ENCODE assay signal across 21 mouse cellular contexts in genomic region chr7:16570737-16571136, GRCm38 (mm10). TPM values are rescaled to one million over a fixed set of nuclear protein-coding genes. Genes with fewer than 3 reads are reported as not detected.
DNase-seq lines count a peak whose midpoint lies in the region; ATAC-seq and TF ChIP-seq lines count a peak whose summit lies in the region.
"Had no signal": no experiment of that assay in that cellular context is flagged by ENCODE, and none has a peak within 500 bp of the region (broad histone marks: within the 10 kb centered on the region; RNA-seq: fewer than 3 reads in every experiment).

No protein-coding gene starts in this region.

- no peak overlapping the region for H3K4me2 ChIP-seq in liver, postnatal 0 days (ENCODE audit: low read depth, low read length)
- no peak overlapping the region for H3K4me2 ChIP-seq in liver, embryonic 12.5 days
- H3K4me2 ChIP-seq: hindbrain, embryonic 13.5 days; midbrain, embryonic 12.5 days; stomach, embryonic 15.5 days had no signal

- intact Hi-C loops in left cerebral cortex, postnatal 10 days (cut with DNase I) = no loop called here

- 81% methylated on average over 1 of the region's 1 CpGs for WGBS in liver, postnatal 0 days (ENCODE audit: insufficient replicate concordance)
- 81% methylated on average over 1 of the region's 1 CpGs for WGBS in liver, embryonic 12.5 days (ENCODE audit: insufficient replicate concordance)

- TF ChIP-seq EP300 in liver, postnatal 0 days (IDR thresholded peaks at IDR 0.05; ENCODE audit: low read depth) = no peak

- no peaks in the 10 kb centered on the region for H3K36me3 ChIP-seq in liver, postnatal 0 days (replicated peaks; ENCODE audit: insufficient read depth, low read length)
- H3K36me3 ChIP-seq in liver, embryonic 12.5 days = no peaks in the 10 kb centered on the region
- H3K36me3 ChIP-seq: heart, embryonic 10.5 days; hindbrain, embryonic 13.5 days; stomach, embryonic 15.5 days had no signal

- H3K9ac ChIP-seq in liver, postnatal 0 days (replicated peaks) = no peak overlapping the region
- H3K9ac ChIP-seq in liver, embryonic 12.5 days = no peak overlapping the region
- H3K9ac ChIP-seq: hindbrain, embryonic 13.5 days; midbrain, embryonic 12.5 days; stomach, embryonic 15.5 days had no signal

- TF ChIP-seq CTCF in liver, postnatal 0 days (IDR thresholded peaks at IDR 0.05; ENCODE audit: low read depth) = no peak

- no peak overlapping the region for H3K4me3 ChIP-seq in liver, postnatal 0 days (ENCODE audit: low read depth, low read length)
- H3K4me3 ChIP-seq in liver, embryonic 12.5 days = no peak overlapping the region
- H3K4me3 ChIP-seq: forebrain, embryonic 10.5 days; gastrocnemius, adult 2 months; heart, embryonic 10.5 days; hindbrain, embryonic 13.5 days; midbrain, embryonic 12.5 days; stomach, embryonic 15.5 days had no signal

- peak; percentile 34; the same call in 1 of the 2 replicates for ATAC-seq in frontal cortex, adult (ENCODE audit: low TSS enrichment)
- ATAC-seq in liver, postnatal 0 days = no peak
- ATAC-seq in liver, embryonic 12.5 days = no peak
- ATAC-seq in activated CD4-positive, CD25-positive, alpha-beta regulatory T cell, adult 4 months = no peak

- no peak for DNase-seq in frontal cortex, postnatal 10 days (ENCODE audit: low spot score in 2 of 2)
- no peak for DNase-seq in liver, postnatal 0 days
- DNase-seq in Muller cell, postnatal 12 days (ENCODE audit: inconsistent ontology term) = peak; percentile 69
- no peak for DNase-seq in left cerebral cortex, postnatal 10 days (ENCODE audit: extremely low spot score in 1 of 2, low spot score in 2 of 2)
- DNase-seq: adrenal gland, postnatal 36 days; B cell, adult 2 months; cerebellum, adult 11 months; cerebellum, postnatal 10 days; gastrocnemius, adult 2 months; kidney, adult 11 months; lung, adult 18-20 months; lung, postnatal 10 days; thymus, postnatal 36 days had no signal

- no peaks in the 10 kb centered on the region for H3K9me3 ChIP-seq in liver, postnatal 0 days (ENCODE audit: low read length)
- no peaks in the 10 kb centered on the region for H3K9me3 ChIP-seq in liver, embryonic 12.5 days (replicated peaks)
- H3K9me3 ChIP-seq: forebrain, embryonic 10.5 days; heart, embryonic 10.5 days; hindbrain, embryonic 13.5 days; midbrain, embryonic 12.5 days; stomach, embryonic 15.5 days had no signal

- H3K27ac ChIP-seq in liver, postnatal 0 days (ENCODE audit: low read depth) = 0 out of 2 replicates have a peak overlapping the region, but pooled peaks have one; percentile 9
- no peak overlapping the region for H3K27ac ChIP-seq in liver, embryonic 12.5 days
- H3K27ac ChIP-seq: forebrain, embryonic 10.5 days; gastrocnemius, adult 2 months; heart, embryonic 10.5 days; hindbrain, embryonic 13.5 days; midbrain, embryonic 12.5 days; stomach, embryonic 15.5 days had no signal

- H3K27me3 ChIP-seq in liver, postnatal 0 days (ENCODE audit: insufficient read depth, low read length) = no peaks in the 10 kb centered on the region
- no peaks in the 10 kb centered on the region for H3K27me3 ChIP-seq in liver, embryonic 12.5 days (replicated peaks)
- H3K27me3 ChIP-seq: hindbrain, embryonic 13.5 days; midbrain, embryonic 12.5 days; stomach, embryonic 15.5 days had no signal

- peaks cover 5% of the 10 kb centered on the region for H3K4me1 ChIP-seq in liver, postnatal 0 days (ENCODE audit: insufficient read depth)
- H3K4me1 ChIP-seq in liver, embryonic 12.5 days = no peaks in the 10 kb centered on the region
- H3K4me1 ChIP-seq: midbrain, embryonic 12.5 days; stomach, embryonic 15.5 days had no signal

RNA-seq across cellular contexts. Expression of gene Arhgap35, which starts 44.1 kb away (rescaled TPM):
- 2.4 and 2.7 TPM in 2 replicates for polyA plus RNA-seq in liver, postnatal 0 days (2015; fragmentation: Nextera tagmentation; extraction: Ambion mirVana)
- polyA plus RNA-seq in liver, embryonic 12.5 days (2016; fragmentation: Nextera tagmentation; extraction: Ambion mirVana) = 4.4 and 4.7 TPM in 2 replicates
- polyA plus RNA-seq in activated CD4-positive, CD25-positive, alpha-beta regulatory T cell, adult 4 months (2017; shearing (Covaris generic)) = 1 to 10 TPM; 2.1 to 2.2 TPM
- 100 to 1,000 TPM; 145 to 147 TPM for total RNA-seq in left cerebral cortex, postnatal 10 days (2021)
